Mouse (Mus musculus) MEL (cell line): ENCODE measurements at regions not wholly inside any gene's neighbourhood (a gene's known extent, or its start where the extent isn't known, plus 50 kb on each side); places are given as distances from the start of the nearest gene placed in this dataset.

Source experiments
- DNase-seq: peaks from one replicate; pipeline ENCODE4 v3.0.0; 2011; ENCODE audit warnings: low read depth, low spot score
- H3K27ac ChIP-seq: 2 replicates; pipeline ENCODE4 v1.5.1; 2012; ENCODE audit warnings: low read depth, mild to moderate bottlenecking, control low read depth, low read length, moderate library complexity; ENCODE audit not compliant: control insufficient read depth
- H3K27me3 ChIP-seq, 2 experiments: fragments of 150-350 bp in 1 of 2; sonication (generic) in 1 of 2; 2 replicates each; pipeline ENCODE4 v1.6.1; 2012; ENCODE audit warnings: low read length in 2 of 2, mild to moderate bottlenecking in 2 of 2, improper control_type of control experiment in 1 of 2, moderate library complexity in 1 of 2; ENCODE audit not compliant: insufficient read depth in 2 of 2, control insufficient read depth in 1 of 2
- H3K36me3 ChIP-seq, 2 experiments: 2 replicates each; pipeline ENCODE4 v1.6.1; 2012 to 2014; ENCODE audit warnings: low read length in 2 of 2, improper control_type of control experiment in 1 of 2, inconsistent platforms in 1 of 2, mild to moderate bottlenecking in 1 of 2; ENCODE audit not compliant: insufficient read depth in 2 of 2, control insufficient read depth in 1 of 2
- H3K4me1 ChIP-seq, 2 experiments: fragments of 150-350 bp in 1 of 2; sonication (generic) in 1 of 2; 2 replicates each; pipeline ENCODE4 v1.6.1; 2012; ENCODE audit warnings: low read length in 2 of 2, improper control_type of control experiment in 1 of 2, mild to moderate bottlenecking in 1 of 2; ENCODE audit not compliant: insufficient read depth in 2 of 2, control insufficient read depth in 1 of 2
- H3K4me3 ChIP-seq, 2 experiments: fragments of 150-350 bp in 1 of 2; sonication (generic) in 1 of 2; 2 replicates each; pipeline ENCODE4 v1.5.1; 2012; ENCODE audit warnings: low read depth in 2 of 2, low read length in 2 of 2, mild to moderate bottlenecking in 2 of 2, moderate library complexity in 2 of 2, control low read depth in 1 of 2, improper control_type of control experiment in 1 of 2; ENCODE audit not compliant: control insufficient read depth in 1 of 2, insufficient read depth in 1 of 2
- H3K79me2 ChIP-seq: 2 replicates; pipeline ENCODE4 v1.6.1; 2012; ENCODE audit warnings: mild to moderate bottlenecking, low read length, moderate library complexity; ENCODE audit not compliant: control insufficient read depth, poor library complexity, insufficient read depth
- H3K9ac ChIP-seq: 2 replicates; pipeline ENCODE4 v1.6.1; 2012; ENCODE audit warnings: low read depth, mild to moderate bottlenecking, control low read depth, low read length, moderate library complexity; ENCODE audit not compliant: control insufficient read depth, poor library complexity, severe bottlenecking
- H3K9me3 ChIP-seq: fragments of 150-350 bp; sonication (generic); replicated peaks from 2 replicates; pipeline ENCODE4 v1.6.1; 2012; ENCODE audit warnings: mild to moderate bottlenecking, low read length, improper control_type of control experiment, moderate library complexity; ENCODE audit not compliant: insufficient read depth
- CHD2 ChIP-seq: IDR thresholded peaks from 2 replicates; pipeline ENCODE4 v1.6.1; 2011; ENCODE audit warnings: low read length, improper control_type of control experiment
- EP300 ChIP-seq, 2 experiments: IDR thresholded peaks; 2 replicates each; pipeline ENCODE4 v1.6.1; 2011; ENCODE audit warnings: improper control_type of control experiment in 2 of 2, low read length in 2 of 2, low read depth in 1 of 2, mild to moderate bottlenecking in 1 of 2
- JUND ChIP-seq: IDR thresholded peaks from 2 replicates; pipeline ENCODE4 v1.6.1; 2011; ENCODE audit warnings: low read depth, mild to moderate bottlenecking, improper control_type of control experiment, low read length
- MAFK ChIP-seq: IDR thresholded peaks from 2 replicates; pipeline ENCODE4 v1.6.1; 2011; ENCODE audit warnings: low read depth, mild to moderate bottlenecking, low read length, improper control_type of control experiment, borderline replicate concordance
- MAZ ChIP-seq: IDR thresholded peaks from 2 replicates; pipeline ENCODE4 v1.6.1; 2012; ENCODE audit warnings: low read depth, mild to moderate bottlenecking, inconsistent platforms, low read length, improper control_type of control experiment
- MYB ChIP-seq: IDR thresholded peaks from 2 replicates; pipeline ENCODE4 v1.6.1; 2011; ENCODE audit warnings: mild to moderate bottlenecking, low read depth, low read length, improper control_type of control experiment
- MYC ChIP-seq: IDR thresholded peaks from 2 replicates; pipeline ENCODE4 v1.6.1; 2011; ENCODE audit warnings: low read depth, mild to moderate bottlenecking, low read length, improper control_type of control experiment, moderate library complexity
- NELFE ChIP-seq: IDR thresholded peaks from 2 replicates; pipeline ENCODE4 v1.6.1; 2011; ENCODE audit warnings: low read depth, low read length, improper control_type of control experiment
- POLR2AphosphoS2 ChIP-seq: IDR thresholded peaks from 2 replicates; pipeline ENCODE4 v1.6.1; 2011; ENCODE audit warnings: low read length, improper control_type of control experiment
- RAD21 ChIP-seq: IDR thresholded peaks from 2 replicates; pipeline ENCODE4 v1.6.1; 2011; ENCODE audit warnings: mild to moderate bottlenecking, low read depth, low read length, improper control_type of control experiment
- RCOR1 ChIP-seq: IDR thresholded peaks from 2 replicates; pipeline ENCODE4 v1.6.1; 2012; ENCODE audit warnings: low read depth, mild to moderate bottlenecking, inconsistent platforms, low read length, improper control_type of control experiment
- SIN3A ChIP-seq: IDR thresholded peaks from 2 replicates; pipeline ENCODE4 v1.6.1; 2012; ENCODE audit warnings: low read length, improper control_type of control experiment, inconsistent platforms
- SMC3 ChIP-seq: IDR thresholded peaks from 2 replicates; pipeline ENCODE4 v1.6.1; 2011; ENCODE audit warnings: low read depth, low read length, improper control_type of control experiment
- UBTF ChIP-seq: IDR thresholded peaks from 2 replicates; pipeline ENCODE4 v1.6.1; 2012; ENCODE audit warnings: low read depth, mild to moderate bottlenecking, inconsistent platforms, low read length, improper control_type of control experiment, moderate library complexity, borderline replicate concordance; ENCODE audit not compliant: insufficient read depth
- USF1 ChIP-seq: IDR thresholded peaks from 2 replicates; pipeline ENCODE4 v1.6.1; 2014; ENCODE audit warnings: low read depth, mild to moderate bottlenecking, inconsistent platforms, low read length, improper control_type of control experiment, moderate library complexity
- USF2 ChIP-seq, 2 experiments: IDR thresholded peaks; 2 replicates each; pipeline ENCODE4 v1.6.1; 2011 to 2012; ENCODE audit warnings: improper control_type of control experiment in 2 of 2, low read length in 2 of 2, borderline replicate concordance in 1 of 2, inconsistent platforms in 1 of 2, low read depth in 1 of 2, mild to moderate bottlenecking in 1 of 2; ENCODE audit not compliant: insufficient read depth in 1 of 2
- ZC3H11A ChIP-seq: IDR thresholded peaks from 2 replicates; pipeline ENCODE4 v1.6.1; 2012; ENCODE audit warnings: low read depth, mild to moderate bottlenecking, inconsistent platforms, low read length, improper control_type of control experiment
- ZMIZ1 ChIP-seq: IDR thresholded peaks from 2 replicates; pipeline ENCODE4 v1.6.1; 2012; ENCODE audit warnings: low read depth, mild to moderate bottlenecking, inconsistent platforms, low read length, improper control_type of control experiment, moderate library complexity

DNA sequence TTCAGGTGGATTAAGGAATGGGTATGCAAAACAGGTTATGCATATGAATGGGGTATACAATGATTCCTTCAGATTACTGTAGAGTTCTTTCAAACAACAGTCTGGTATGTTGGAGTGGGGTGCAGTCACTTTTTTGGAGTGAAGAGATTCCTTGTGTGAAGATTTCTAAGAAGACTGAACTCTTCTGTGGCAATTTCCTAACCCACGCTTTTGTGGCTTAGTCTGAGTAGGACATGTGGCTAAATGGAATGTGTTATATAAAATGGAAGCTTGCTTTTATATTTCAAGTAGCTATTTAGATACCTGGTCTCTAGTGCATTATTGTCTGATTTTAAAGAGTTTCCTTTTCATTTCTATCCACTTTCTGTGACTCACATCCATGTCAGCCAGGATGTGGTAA, 205.3 kb downstream of the Aldoart1 start:
- Histone ChIP-seq H3K36me3 (no peaks in the 10 kb centered on the region), H3K27me3 (no peaks in the 10 kb centered on the region), H3K9me3 (no peaks in the 10 kb centered on the region), H3K4me1 (no peaks in the 10 kb centered on the region), H3K27ac (no peak overlapping the region), H3K79me2 (no peaks in the 10 kb centered on the region), H3K9ac (no peak overlapping the region), H3K4me3 (no peak overlapping the region)
- no peak for TF ChIP-seq USF1
- no peak for DNase-seq

DNA sequence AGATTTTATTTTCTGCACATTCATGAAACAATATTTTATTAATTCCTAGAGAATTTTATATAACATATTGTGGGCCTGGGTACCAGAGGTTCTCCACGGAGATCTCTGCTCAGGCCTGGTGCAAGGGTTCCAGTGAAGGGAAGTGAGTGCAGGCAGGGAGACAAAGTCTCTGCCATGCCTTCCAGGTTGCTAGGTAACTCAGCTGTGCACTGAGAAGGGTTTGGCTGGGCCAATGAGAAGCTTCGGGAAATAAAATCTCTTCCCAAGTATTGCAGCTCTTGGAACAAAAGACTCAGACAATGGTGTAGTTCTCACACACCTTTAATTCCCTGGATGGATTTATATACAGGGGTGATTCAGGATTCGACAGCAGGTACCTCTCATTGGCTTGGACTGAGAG, 223.0 kb downstream of the Aldoart1 start:
- Histone ChIP-seq H3K4me1 (no peaks in the 10 kb centered on the region), H3K79me2 (no peaks in the 10 kb centered on the region), H3K4me3 (no peak overlapping the region), H3K9ac (no peak overlapping the region), H3K27me3 (no peaks in the 10 kb centered on the region), H3K27ac (no peak overlapping the region), H3K36me3 (no peaks in the 10 kb centered on the region), H3K9me3 (no peaks in the 10 kb centered on the region)
- no peak for DNase-seq
- TF ChIP-seq NELFE, result no peak
- TF ChIP-seq SMC3, result no peak
- no peak for TF ChIP-seq UBTF
- no peak for TF ChIP-seq EP300 (IDR thresholded peaks at IDR 0.05; ENCODE audit: low read depth in 1 of 2, low read length in 2 of 2)
- no peak for TF ChIP-seq USF1
- TF ChIP-seq POLR2AphosphoS2, result no peak
- no peak for TF ChIP-seq MAZ
- TF ChIP-seq CHD2, result no peak
- no peak for TF ChIP-seq SIN3A
- no peak for TF ChIP-seq RCOR1
- TF ChIP-seq MYC, result no peak
- no peak for TF ChIP-seq USF2 (IDR thresholded peaks at IDR 0.05; ENCODE audit: borderline replicate concordance in 1 of 2, insufficient read depth in 1 of 2, low read depth in 1 of 2, low read length in 2 of 2)
- TF ChIP-seq RAD21, result no peak
- TF ChIP-seq JUND, result no peak
- TF ChIP-seq ZMIZ1, result no peak
- no peak for TF ChIP-seq MYB
- TF ChIP-seq ZC3H11A, result no peak
- no peak for TF ChIP-seq MAFK
